Mouse (Mus musculus) lung, embryonic 14.5 days (tissue): ENCODE measurements around the gene Slfn8. TPM values are rescaled to one million over a fixed set of nuclear protein-coding genes. Genes with fewer than 3 reads are reported as not detected.

Source experiments
- ATAC-seq: fragments of 200-750 bp; cut with Nextera tagmentation; 2 replicates; pipeline ENCODE4 v1.8.0; 2017; ENCODE audit warnings: mild to moderate bottlenecking, moderate TSS enrichment, moderate library complexity; ENCODE audit not compliant: insufficient read depth
- DNase-seq: peaks from one replicate; pipeline ENCODE4 v3.0.0-alpha.2; 2015
- H3K27ac ChIP-seq: fragments of 300-500 bp; sonication (generic); 2 replicates; pipeline ENCODE4 v1.5.1; 2014; ENCODE audit warnings: low read depth, mild to moderate bottlenecking, moderate library complexity
- H3K27me3 ChIP-seq: fragments of 300-500 bp; sonication (generic); 2 replicates; pipeline ENCODE4 v1.6.1; 2014; ENCODE audit warnings: low read length, control low read depth; ENCODE audit not compliant: insufficient read depth
- H3K36me3 ChIP-seq: fragments of 300-500 bp; sonication (generic); 2 replicates; pipeline ENCODE4 v1.6.1; 2014; ENCODE audit warnings: control low read depth; ENCODE audit not compliant: insufficient read depth
- H3K4me1 ChIP-seq: fragments of 300-500 bp; sonication (generic); 2 replicates; pipeline ENCODE4 v1.6.1; 2014; ENCODE audit warnings: antibody characterized with exemption, control low read depth; ENCODE audit not compliant: insufficient read depth
- H3K4me2 ChIP-seq: fragments of 300-500 bp; sonication (generic); 2 replicates; pipeline ENCODE4 v1.6.1; 2014; ENCODE audit warnings: mild to moderate bottlenecking
- H3K4me3 ChIP-seq: fragments of 300-500 bp; sonication (generic); 2 replicates; pipeline ENCODE4 v1.5.1; 2014; ENCODE audit warnings: low read depth, low read length
- H3K9ac ChIP-seq: fragments of 300-500 bp; sonication (generic); 2 replicates; pipeline ENCODE4 v1.6.1; 2014
- H3K9me3 ChIP-seq: fragments of 300-500 bp; sonication (generic); 2 replicates; pipeline ENCODE4 v1.6.1; 2016; ENCODE audit warnings: low read depth, low read length, control low read depth
- CTCF ChIP-seq: IDR thresholded peaks from 2 replicates; pipeline ENCODE4 v1.5.1; 2016; ENCODE audit warnings: antibody characterized with exemption, low read depth
- WGBS: fragments of 180-500 bp; shearing (Covaris S2); extraction: QIAGEN DNeasy Blood & Tissue Kit; methylation state at CpG from one replicate; pipeline ENCODE4 v1.1.7; 2014; 5-methylcytosine and 5-hydroxymethylcytosine counted together
- polyA plus RNA-seq: library from polyadenylated mRNA; unstranded; fragments of >200 nt; fragmentation: Nextera tagmentation; extraction: Ambion mirVana; gene quantifications from 2 replicates; pipeline ENCODE4 v1.2.1, GENCODE M21; 2014

Gene Slfn8
- polyA plus RNA-seq, 1 experiment from 2014 or later = 0.75 TPM

- Histone ChIP-seq H3K9me3 (no peaks in the 10 kb centered on the region), H3K4me2 (peak overlapping the region; percentile 58), H3K36me3 (no peaks in the 10 kb centered on the region), H3K27ac (no peak overlapping the region), H3K4me1 (no peaks in the 10 kb centered on the region), H3K9ac (no peak overlapping the region), H3K4me3 (no peak overlapping the region), H3K27me3 (no peaks in the 10 kb centered on the region)
- TF ChIP-seq CTCF = no peak
- ATAC-seq (no peak), DNase-seq (no peak)
- 58% methylated on average over 11 of the region's 11 CpGs for WGBS
Measured at GRCm38 (mm10) chr11:82971590-82971974, 49.0 kb downstream of the Slfn8 start.

- no peak overlapping the region for H3K27ac ChIP-seq
- peak overlapping the region; percentile 11; the same call in 1 of the 2 replicates for H3K9ac ChIP-seq
- 7% methylated on average over 31 of the region's 31 CpGs for WGBS
Measured at GRCm38 (mm10) chr11:82970712-82971589, 49.7 kb downstream of the Slfn8 start.

GRCm38 (mm10) chr11:82962215-82962614, 58.4 kb downstream of the Slfn8 start:
- ATAC-seq (no peak), DNase-seq (no peak)
- H3K4me1 ChIP-seq = no peaks in the 10 kb centered on the region
- no peak overlapping the region for H3K4me2 ChIP-seq
- WGBS = 46% methylated on average over 8 of the region's 8 CpGs
- no peaks in the 10 kb centered on the region for H3K36me3 ChIP-seq
- no peak overlapping the region for H3K4me3 ChIP-seq
- no peak for TF ChIP-seq CTCF
- no peaks in the 10 kb centered on the region for H3K27me3 ChIP-seq
- H3K9me3 ChIP-seq = no peaks in the 10 kb centered on the region
- no peak overlapping the region for H3K9ac ChIP-seq
- H3K27ac ChIP-seq = no peak overlapping the region

More at GRCm38 (mm10) chr11:82970712-82971589, 49.7 kb downstream of the Slfn8 start:
- no peaks in the 10 kb centered on the region for H3K36me3 ChIP-seq
- TF ChIP-seq CTCF = peak; percentile 55
- H3K9me3 ChIP-seq = no peaks in the 10 kb centered on the region
- H3K27me3 ChIP-seq = no peaks in the 10 kb centered on the region
- H3K4me1 ChIP-seq = no peaks in the 10 kb centered on the region
- peak; percentile 74 for DNase-seq
- H3K4me3 ChIP-seq = peak overlapping the region; percentile 10
- ATAC-seq = peak; percentile 73; the same call in 1 of the 2 replicates
- H3K4me2 ChIP-seq = peak overlapping the region; percentile 58

GRCm38 (mm10) chr11:82961743-82962142, 58.9 kb downstream of the Slfn8 start:
- Histone ChIP-seq H3K9me3 (no peaks in the 10 kb centered on the region), H3K4me2 (no peak overlapping the region), H3K27me3 (no peaks in the 10 kb centered on the region), H3K4me1 (no peaks in the 10 kb centered on the region), H3K27ac (no peak overlapping the region), H3K9ac (no peak overlapping the region), H3K36me3 (no peaks in the 10 kb centered on the region), H3K4me3 (no peak overlapping the region)
- no peak for TF ChIP-seq CTCF
- ATAC-seq = no peak
- no peak for DNase-seq
- WGBS = 27% methylated on average over 2 of the region's 2 CpGs

GRCm38 (mm10) chr11:82959613-82960012, 61.0 kb downstream of the Slfn8 start:
- Histone ChIP-seq H3K4me3 (no peak overlapping the region), H3K27me3 (no peaks in the 10 kb centered on the region), H3K27ac (no peak overlapping the region), H3K4me1 (no peaks in the 10 kb centered on the region), H3K9ac (no peak overlapping the region), H3K9me3 (no peaks in the 10 kb centered on the region), H3K36me3 (no peaks in the 10 kb centered on the region), H3K4me2 (no peak overlapping the region)
- DNase-seq (peak; percentile 71), ATAC-seq (no peak)
- TF ChIP-seq CTCF = peak; percentile 82
- WGBS = 14% methylated on average over 4 of the region's 4 CpGs

GRCm38 (mm10) chr11:82956925-82957324, 63.7 kb downstream of the Slfn8 start:
- no peaks in the 10 kb centered on the region for H3K36me3 ChIP-seq
- 60% methylated on average over 10 of the region's 10 CpGs for WGBS
- no peak overlapping the region for H3K27ac ChIP-seq
- H3K4me2 ChIP-seq = no peak overlapping the region
- H3K9ac ChIP-seq = no peak overlapping the region
- no peak for DNase-seq
- H3K9me3 ChIP-seq = no peaks in the 10 kb centered on the region
- no peak for ATAC-seq
- no peak for TF ChIP-seq CTCF
- no peak overlapping the region for H3K4me3 ChIP-seq
- no peaks in the 10 kb centered on the region for H3K4me1 ChIP-seq
- peaks cover 12% of the 10 kb centered on the region for H3K27me3 ChIP-seq

GRCm38 (mm10) chr11:82954631-82955030, 66.0 kb downstream of the Slfn8 start:
- no peak for TF ChIP-seq CTCF
- no peaks in the 10 kb centered on the region for H3K9me3 ChIP-seq
- no peaks in the 10 kb centered on the region for H3K4me1 ChIP-seq
- H3K27me3 ChIP-seq = peaks cover 30% of the 10 kb centered on the region
- H3K4me2 ChIP-seq = no peak overlapping the region
- H3K36me3 ChIP-seq = no peaks in the 10 kb centered on the region
- ATAC-seq (no peak), DNase-seq (no peak)
- H3K27ac ChIP-seq = no peak overlapping the region
- no peak overlapping the region for H3K4me3 ChIP-seq
- no peak overlapping the region for H3K9ac ChIP-seq
- WGBS = 66% methylated on average over 6 of the region's 6 CpGs
